Mouse (Mus musculus) heart, embryonic 11.5 days (tissue): ENCODE data around the gene Gimap4. TPM values are rescaled to one million over a fixed set of nuclear protein-coding genes. Genes with fewer than 3 reads are reported as not detected.

ENCODE experiments used
- ATAC-seq: fragments of 200-750 bp; cut with Nextera tagmentation; replicated peaks from 2 replicates; pipeline ENCODE4 v1.8.0; 2017; ENCODE audit warnings: moderate library complexity; ENCODE audit not compliant: insufficient number of reproducible peaks, low FRiP score, low TSS enrichment
- H3K27ac ChIP-seq: fragments of 300-500 bp; sonication (generic); 2 replicates; pipeline ENCODE4 v1.5.1; 2014; ENCODE audit warnings: mild to moderate bottlenecking, low read depth, low read length
- H3K27me3 ChIP-seq: fragments of 300-500 bp; sonication (generic); 2 replicates; pipeline ENCODE4 v1.6.1; 2014; ENCODE audit warnings: mild to moderate bottlenecking, low read length, mixed read lengths; ENCODE audit not compliant: control insufficient read depth, insufficient read depth
- H3K36me3 ChIP-seq: fragments of 300-500 bp; sonication (generic); 2 replicates; pipeline ENCODE4 v1.6.1; 2014; ENCODE audit warnings: mild to moderate bottlenecking, low read length, moderate library complexity, mixed read lengths; ENCODE audit not compliant: control insufficient read depth, insufficient read depth
- H3K4me1 ChIP-seq: fragments of 300-500 bp; sonication (generic); 2 replicates; pipeline ENCODE4 v1.6.1; 2014; ENCODE audit warnings: low read length; ENCODE audit not compliant: control insufficient read depth, insufficient read depth
- H3K4me2 ChIP-seq: fragments of 300-500 bp; sonication (generic); 2 replicates; pipeline ENCODE4 v1.6.1; 2014; ENCODE audit warnings: mild to moderate bottlenecking, moderate library complexity
- H3K4me3 ChIP-seq: fragments of 300-500 bp; sonication (generic); 2 replicates; pipeline ENCODE4 v1.5.1; 2014; ENCODE audit warnings: low read depth, low read length
- H3K9ac ChIP-seq: fragments of 300-500 bp; sonication (generic); 2 replicates; pipeline ENCODE4 v1.6.1; 2014; ENCODE audit warnings: mild to moderate bottlenecking, low read depth, low read length, moderate library complexity
- H3K9me3 ChIP-seq: fragments of 300-500 bp; sonication (generic); replicated peaks from 2 replicates; pipeline ENCODE4 v1.6.1; 2016; ENCODE audit warnings: low read length; ENCODE audit not compliant: control insufficient read depth
- WGBS: fragments of 180-500 bp; shearing (Covaris S2); extraction: QIAGEN DNeasy Blood & Tissue Kit; methylation state at CpG from one replicate; pipeline ENCODE4 v1.1.7; 2014; ENCODE audit not compliant: insufficient replicate concordance; 5-methylcytosine and 5-hydroxymethylcytosine counted together
- polyA plus RNA-seq: library from polyadenylated mRNA; unstranded; fragments of >200 nt; fragmentation: Nextera tagmentation; extraction: Ambion mirVana; gene quantifications from 2 replicates; pipeline ENCODE4 v1.2.1, GENCODE M21; 2014

Gene Gimap4
- polyA plus RNA-seq, 1 experiment from 2014 or later: 8.6 TPM

GRCm38 (mm10) chr6:48700251-48701075 is 16.1 kb downstream of the Gimap4 start:
- H3K9me3 ChIP-seq: no peaks in the 10 kb centered on the region
- H3K36me3 ChIP-seq: no peaks in the 10 kb centered on the region
- H3K27me3 ChIP-seq: no peaks in the 10 kb centered on the region
- H3K4me1 ChIP-seq: no peaks in the 10 kb centered on the region
- peak; percentile 68 for ATAC-seq
- peak overlapping the region; percentile 54 for H3K27ac ChIP-seq
- H3K9ac ChIP-seq: no peak overlapping the region
- no peak overlapping the region for H3K4me3 ChIP-seq
- 31% methylated on average over 5 of the region's 5 CpGs for WGBS
- H3K4me2 ChIP-seq: no peak overlapping the region

GRCm38 (mm10) chr6:48702146-48702545 is 17.8 kb downstream of the Gimap4 start:
- Histone ChIP-seq H3K4me2 (no peak overlapping the region), H3K27me3 (no peaks in the 10 kb centered on the region), H3K27ac (peak overlapping the region; percentile 54), H3K36me3 (no peaks in the 10 kb centered on the region), H3K4me3 (no peak overlapping the region), H3K4me1 (no peaks in the 10 kb centered on the region), H3K9me3 (no peaks in the 10 kb centered on the region), H3K9ac (no peak overlapping the region)
- ATAC-seq: no peak
- WGBS: 74% methylated on average over 7 of the region's 7 CpGs

GRCm38 (mm10) chr6:48702601-48703000 is 18.3 kb downstream of the Gimap4 start:
- no peaks in the 10 kb centered on the region for H3K27me3 ChIP-seq
- no peaks in the 10 kb centered on the region for H3K9me3 ChIP-seq
- no peaks in the 10 kb centered on the region for H3K4me1 ChIP-seq
- H3K9ac ChIP-seq: no peak overlapping the region
- ATAC-seq: no peak
- H3K27ac ChIP-seq: no peak overlapping the region
- H3K4me3 ChIP-seq: no peak overlapping the region
- no peak overlapping the region for H3K4me2 ChIP-seq
- no peaks in the 10 kb centered on the region for H3K36me3 ChIP-seq
- 63% methylated on average over 5 of the region's 5 CpGs for WGBS

- H3K9me3 ChIP-seq: no peaks in the 10 kb centered on the region
- no peaks in the 10 kb centered on the region for H3K27me3 ChIP-seq
- no peaks in the 10 kb centered on the region for H3K4me1 ChIP-seq
- ATAC-seq: no peak
- no peak overlapping the region for H3K27ac ChIP-seq
- H3K4me2 ChIP-seq: no peak overlapping the region
- no peaks in the 10 kb centered on the region for H3K36me3 ChIP-seq
- no peak overlapping the region for H3K4me3 ChIP-seq
- H3K9ac ChIP-seq: no peak overlapping the region
Measured at GRCm38 (mm10) chr6:48704146-48704545, 19.8 kb downstream of the Gimap4 start.

- H3K4me3 ChIP-seq: peak overlapping the region; percentile 6; the same call in 1 of the 2 replicates
- H3K9me3 ChIP-seq: no peaks in the 10 kb centered on the region
- WGBS: 44% methylated on average over 3 of the region's 3 CpGs
- ATAC-seq: no peak
- peak overlapping the region; percentile 36; the same call in 1 of the 2 replicates for H3K9ac ChIP-seq
- H3K4me2 ChIP-seq: peak overlapping the region; percentile 46
- no peaks in the 10 kb centered on the region for H3K4me1 ChIP-seq
- no peaks in the 10 kb centered on the region for H3K27me3 ChIP-seq
- H3K36me3 ChIP-seq: no peaks in the 10 kb centered on the region
- H3K27ac ChIP-seq: peak overlapping the region; percentile 31
Measured at GRCm38 (mm10) chr6:48706130-48706529, 21.8 kb downstream of the Gimap4 start.

- Histone ChIP-seq H3K36me3 (no peaks in the 10 kb centered on the region), H3K9ac (no peak within 1 kb of the TSS), H3K4me3 (no peak within 1 kb of the TSS), H3K27me3 (no peaks in the 10 kb centered on the region), H3K9me3 (no peaks in the 10 kb centered on the region), H3K4me1 (no peaks in the 10 kb centered on the region), H3K27ac (no peak within 1 kb of the TSS), H3K4me2 (no peak within 1 kb of the TSS)
- ATAC-seq: no peak
- 47% methylated on average over 2 of the region's 2 CpGs for WGBS
Measured at GRCm38 (mm10) chr6:48718455-48718854, 34.1 kb downstream of the Gimap4 start, which contains the start of the genes Gm28053 and Gimap7. Gene Gm28053 (plus strand): TSS chr6:48718607. Gene Gimap7 (plus strand): TSS chr6:48718621.

GRCm38 (mm10) chr6:48720326-48720725 is 36.0 kb downstream of the Gimap4 start:
- 80% methylated on average over 4 of the region's 4 CpGs for WGBS
- Histone ChIP-seq H3K9ac (no peak overlapping the region), H3K4me1 (0 out of 2 replicates have a peak, but pooled peaks cover 2% of the 10 kb centered on the region), H3K36me3 (no peaks in the 10 kb centered on the region), H3K4me3 (no peak overlapping the region), H3K9me3 (no peaks in the 10 kb centered on the region), H3K4me2 (no peak overlapping the region), H3K27me3 (no peaks in the 10 kb centered on the region), H3K27ac (no peak overlapping the region)
- ATAC-seq: no peak

- H3K4me2 ChIP-seq: no peak overlapping the region
- no peak for ATAC-seq
- no peak overlapping the region for H3K4me3 ChIP-seq
- H3K9me3 ChIP-seq: no peaks in the 10 kb centered on the region
- H3K36me3 ChIP-seq: no peaks in the 10 kb centered on the region
- no peak overlapping the region for H3K27ac ChIP-seq
- no peak overlapping the region for H3K9ac ChIP-seq
- 0 out of 2 replicates have a peak, but pooled peaks cover 6% of the 10 kb centered on the region for H3K4me1 ChIP-seq
- no peaks in the 10 kb centered on the region for H3K27me3 ChIP-seq
- 75% methylated on average over 8 of the region's 8 CpGs for WGBS
Measured at GRCm38 (mm10) chr6:48723468-48723867, 39.1 kb downstream of the Gimap4 start.

- no peaks in the 10 kb centered on the region for H3K27me3 ChIP-seq
- no peak for ATAC-seq
- H3K36me3 ChIP-seq: no peaks in the 10 kb centered on the region
- H3K27ac ChIP-seq: no peak overlapping the region
- no peak overlapping the region for H3K9ac ChIP-seq
- 0% methylated on average over 1 of the region's 1 CpGs for WGBS
- H3K4me3 ChIP-seq: no peak overlapping the region
- H3K4me1 ChIP-seq: 0 out of 2 replicates have a peak, but pooled peaks cover 6% of the 10 kb centered on the region
- no peak overlapping the region for H3K4me2 ChIP-seq
- no peaks in the 10 kb centered on the region for H3K9me3 ChIP-seq
Measured at GRCm38 (mm10) chr6:48725476-48725875, 41.1 kb downstream of the Gimap4 start.
